23 mouse cellular contexts compared by ENCODE assay signal in genomic region chr19:45696281-45696600, GRCm38 (mm10). TPM values are rescaled to one million over a fixed set of nuclear protein-coding genes. Genes with fewer than 3 reads are reported as not detected.
DNase-seq lines count a peak whose midpoint lies in the region; ATAC-seq lines count a peak whose summit lies in the region.
"Had no signal": no experiment of that assay in that cellular context is flagged by ENCODE, and none has a peak within 500 bp of the region (broad histone marks: within the 10 kb centered on the region; RNA-seq: fewer than 3 reads in every experiment).

No protein-coding gene starts in this region.

- H3K36me3 ChIP-seq in midbrain, embryonic 10.5 days = no peaks in the 10 kb centered on the region
- H3K36me3 ChIP-seq in midbrain, embryonic 14.5 days (ENCODE audit: control insufficient read depth, insufficient read depth, low read length) = no peaks in the 10 kb centered on the region
- H3K36me3 ChIP-seq in heart, embryonic 12.5 days = no peaks in the 10 kb centered on the region
- no peaks in the 10 kb centered on the region for H3K36me3 ChIP-seq in limb, embryonic 15.5 days
- H3K36me3 ChIP-seq: neural tube, embryonic 12.5 days had no signal

- ATAC-seq in midbrain, embryonic 14.5 days (ENCODE audit: low FRiP score, low TSS enrichment) = no peak
- ATAC-seq in heart, embryonic 12.5 days (ENCODE audit: insufficient number of reproducible peaks, low FRiP score) = no peak
- no peak for ATAC-seq in limb, embryonic 15.5 days (ENCODE audit: insufficient number of reproducible peaks, low FRiP score, low TSS enrichment, low read depth)
- ATAC-seq in frontal cortex, adult (ENCODE audit: low TSS enrichment) = no peak
- ATAC-seq: hindbrain, postnatal 0 days; lung, postnatal 0 days had no signal

- H3K27ac ChIP-seq in midbrain, embryonic 10.5 days (replicated peaks) = peak overlapping the region; percentile 71; the same call in 1 of the 2 replicates
- H3K27ac ChIP-seq in midbrain, embryonic 14.5 days (replicated peaks; ENCODE audit: low read depth, low read length) = no peak overlapping the region
- H3K27ac ChIP-seq in heart, embryonic 12.5 days (ENCODE audit: poor library complexity, severe bottlenecking) = peak overlapping the region; percentile 36
- H3K27ac ChIP-seq in limb, embryonic 15.5 days = no peak overlapping the region
- H3K27ac ChIP-seq: hindbrain, postnatal 0 days; layer of hippocampus, adult 2 months; left cerebral cortex, adult 2 months; liver, embryonic 14.5 days; neural tube, embryonic 12.5 days had no signal

- no peak overlapping the region for H3K4me3 ChIP-seq in midbrain, embryonic 10.5 days
- no peak overlapping the region for H3K4me3 ChIP-seq in midbrain, embryonic 14.5 days (replicated peaks; ENCODE audit: low read depth, low read length)
- no peak overlapping the region for H3K4me3 ChIP-seq in heart, embryonic 12.5 days
- H3K4me3 ChIP-seq in limb, embryonic 15.5 days = no peak overlapping the region
- H3K4me3 ChIP-seq: layer of hippocampus, adult 2 months; left cerebral cortex, adult 2 months; neural tube, embryonic 12.5 days had no signal

- H3K27me3 ChIP-seq in midbrain, embryonic 10.5 days (ENCODE audit: low read depth, poor library complexity, severe bottlenecking) = peaks cover 49% of the 10 kb centered on the region
- H3K27me3 ChIP-seq in midbrain, embryonic 14.5 days (ENCODE audit: control insufficient read depth, insufficient read depth, low read length) = peaks cover 15% of the 10 kb centered on the region
- H3K27me3 ChIP-seq in heart, embryonic 12.5 days (replicated peaks) = no peaks in the 10 kb centered on the region
- H3K27me3 ChIP-seq in limb, embryonic 15.5 days = no peaks in the 10 kb centered on the region

- H3K4me2 ChIP-seq in midbrain, embryonic 14.5 days (ENCODE audit: low read length) = no peak overlapping the region
- peak overlapping the region; percentile 52 for H3K4me2 ChIP-seq in heart, embryonic 12.5 days
- 0 out of 2 replicates have a peak overlapping the region, but pooled peaks have one; percentile 10 for H3K4me2 ChIP-seq in limb, embryonic 15.5 days

- H3K9ac ChIP-seq in midbrain, embryonic 14.5 days (replicated peaks; ENCODE audit: low read length) = no peak overlapping the region
- H3K9ac ChIP-seq in heart, embryonic 12.5 days = 0 out of 2 replicates have a peak overlapping the region, but pooled peaks have one; percentile 22
- no peak overlapping the region for H3K9ac ChIP-seq in limb, embryonic 15.5 days
- H3K9ac ChIP-seq: liver, embryonic 14.5 days; neural tube, embryonic 12.5 days had no signal

- intact Hi-C loops in heart, postnatal 25 days (cut with DNase I) = no loop called here

- peaks cover 23% of the 10 kb centered on the region for H3K4me1 ChIP-seq in midbrain, embryonic 10.5 days
- H3K4me1 ChIP-seq in midbrain, embryonic 14.5 days (ENCODE audit: control insufficient read depth, insufficient read depth, low read length) = no peaks in the 10 kb centered on the region; the same call in 1 of the 2 replicates
- peaks cover 16% of the 10 kb centered on the region for H3K4me1 ChIP-seq in heart, embryonic 12.5 days (replicated peaks)
- peaks cover 10% of the 10 kb centered on the region for H3K4me1 ChIP-seq in limb, embryonic 15.5 days
- H3K4me1 ChIP-seq: neural tube, embryonic 12.5 days had no signal

- 62% methylated on average over 6 of the region's 6 CpGs for WGBS in midbrain, embryonic 10.5 days
- WGBS in midbrain, embryonic 14.5 days = 46% methylated on average over 6 of the region's 6 CpGs
- 20% methylated on average over 6 of the region's 6 CpGs for WGBS in heart, embryonic 12.5 days
- 33% methylated on average over 6 of the region's 6 CpGs for WGBS in limb, embryonic 15.5 days

- DNase-seq in heart, adult 18-20 months = peak; percentile 38 to 40
- no peak for DNase-seq in heart, postnatal 25 days (ENCODE audit: low spot score)
- DNase-seq in midbrain, embryonic 10.5 days (ENCODE audit: low spot score) = no peak
- no peak for DNase-seq in midbrain, embryonic 14.5 days
- no peak for DNase-seq in embryo, embryonic 9.5 days (ENCODE audit: extremely low spot score)
- DNase-seq: adrenal gland, adult 2 months; cerebellum, postnatal 36 days; gastrocnemius, postnatal 25 days; kidney, adult 8-10 months; retina, postnatal 1 day; thymus, postnatal 36 days had no signal

- H3K9me3 ChIP-seq in midbrain, embryonic 10.5 days (replicated peaks) = no peaks in the 10 kb centered on the region
- H3K9me3 ChIP-seq in midbrain, embryonic 14.5 days (ENCODE audit: control insufficient read depth, low read length) = no peaks in the 10 kb centered on the region
- H3K9me3 ChIP-seq in heart, embryonic 12.5 days (replicated peaks) = 0 out of 2 replicates have a peak, but pooled peaks cover 8% of the 10 kb centered on the region
- H3K9me3 ChIP-seq in limb, embryonic 15.5 days = no peaks in the 10 kb centered on the region
- H3K9me3 ChIP-seq: neural tube, embryonic 12.5 days had no signal

RNA-seq across cellular contexts. Expression of gene Fbxw4, which starts 36.1 kb away (rescaled TPM):
- 10 to 100 TPM; 26.9 to 31.0 TPM for total RNA-seq in heart, adult 18-20 months (2021)
- 10 to 100 TPM; 29.7 to 30.4 TPM for total RNA-seq in heart, postnatal 25 days (2021)
- 3.3 and 3.9 TPM in 2 replicates for polyA plus RNA-seq in midbrain, embryonic 10.5 days (2016; fragmentation: Nextera tagmentation; extraction: Ambion mirVana)
- 5.6 and 8.1 TPM in 2 replicates for polyA plus RNA-seq in midbrain, embryonic 14.5 days (2014; fragmentation: Nextera tagmentation; extraction: Ambion mirVana)
- polyA plus RNA-seq in heart, embryonic 12.5 days (2016; fragmentation: Nextera tagmentation; extraction: Ambion mirVana) = 4.3 and 4.8 TPM in 2 replicates
- 4.2 and 4.3 TPM in 2 replicates for polyA plus RNA-seq in limb, embryonic 15.5 days (2015; fragmentation: Nextera tagmentation; extraction: Ambion mirVana)

RNA-seq across cellular contexts. Expression of gene Fgf8, which starts 46.5 kb away (rescaled TPM):
- total RNA-seq in heart, adult 18-20 months (2021) = not detected
- not detected for total RNA-seq in heart, postnatal 25 days (2021)
- 25.5 and 28.8 TPM in 2 replicates for polyA plus RNA-seq in midbrain, embryonic 10.5 days (2016; fragmentation: Nextera tagmentation; extraction: Ambion mirVana)
- polyA plus RNA-seq in midbrain, embryonic 14.5 days (2014; fragmentation: Nextera tagmentation; extraction: Ambion mirVana) = 0.18 and 0.54 TPM in 2 replicates
- polyA plus RNA-seq in heart, embryonic 12.5 days (2016; fragmentation: Nextera tagmentation; extraction: Ambion mirVana) = not detected in 2 replicates
- polyA plus RNA-seq in limb, embryonic 15.5 days (2015; fragmentation: Nextera tagmentation; extraction: Ambion mirVana) = 0.31 and 0.51 TPM in 2 replicates
- total RNA-seq: adrenal gland, adult 2 months; gastrocnemius, postnatal 25 days; hematopoietic stem cell, adult 5-6 weeks; layer of hippocampus, adult 2 months; left cerebral cortex, adult 2 months; megakaryocyte-erythroid progenitor cell, adult 5-6 weeks had no signal
- polyA plus RNA-seq: frontal cortex, adult 2 months; lung, postnatal 0 days; neural tube, embryonic 12.5 days had no signal

RNA-seq across cellular contexts. Expression of gene Npm3, which starts 53.1 kb away (rescaled TPM):
- total RNA-seq in heart, adult 18-20 months (2021) = 10 to 100 TPM; 17.5 to 18.3 TPM
- 10 to 100 TPM; 16.9 TPM for total RNA-seq in heart, postnatal 25 days (2021)
- 7.5 and 9.4 TPM in 2 replicates for polyA plus RNA-seq in midbrain, embryonic 10.5 days (2016; fragmentation: Nextera tagmentation; extraction: Ambion mirVana)
- 7.6 and 26.4 TPM in 2 replicates for polyA plus RNA-seq in midbrain, embryonic 14.5 days (2014; fragmentation: Nextera tagmentation; extraction: Ambion mirVana)
- polyA plus RNA-seq in heart, embryonic 12.5 days (2016; fragmentation: Nextera tagmentation; extraction: Ambion mirVana) = 9.5 and 11.2 TPM in 2 replicates
- polyA plus RNA-seq in limb, embryonic 15.5 days (2015; fragmentation: Nextera tagmentation; extraction: Ambion mirVana) = 12.4 and 20.6 TPM in 2 replicates

Comparison
In these comparisons a context has a peak if more than half of its experiments do, and no peak if none do; other contexts are left out.
1. DNase-seq: peak in heart, adult 18-20 months (2 of 2); none in heart, postnatal 25 days (single experiment), midbrain, embryonic 10.5 days (single experiment), midbrain, embryonic 14.5 days (single experiment) and embryo, embryonic 9.5 days (single experiment).
2. H3K27ac ChIP-seq: peak in midbrain, embryonic 10.5 days (single experiment) and heart, embryonic 12.5 days (single experiment); none in midbrain, embryonic 14.5 days (single experiment) and limb, embryonic 15.5 days (single experiment).
3. RNA of gene Fgf8, which starts 46.5 kb away (polyA plus RNA-seq): 25.5 to 28.8 TPM in midbrain, embryonic 10.5 days; 0.31 to 0.51 TPM in limb, embryonic 15.5 days, 0.18 to 0.54 TPM in midbrain, embryonic 14.5 days and not detected in heart, embryonic 12.5 days; every median in the first group is over 10 times any median in the second.